Mouse (Mus musculus): ENCODE data around the gene Hsd11b2. TPM values are rescaled to one million over a fixed set of nuclear protein-coding genes. Genes with fewer than 3 reads are reported as not detected.
"Not testable (repeated sequence)": the region's sequence is repeated elsewhere in the genome, so short reads cannot be mapped to it uniquely, and the experiment has no call there.

Hsd11b2 gene
- polyA plus RNA-seq, 1 experiment from 2014 or later = 6.7 TPM

DNA sequence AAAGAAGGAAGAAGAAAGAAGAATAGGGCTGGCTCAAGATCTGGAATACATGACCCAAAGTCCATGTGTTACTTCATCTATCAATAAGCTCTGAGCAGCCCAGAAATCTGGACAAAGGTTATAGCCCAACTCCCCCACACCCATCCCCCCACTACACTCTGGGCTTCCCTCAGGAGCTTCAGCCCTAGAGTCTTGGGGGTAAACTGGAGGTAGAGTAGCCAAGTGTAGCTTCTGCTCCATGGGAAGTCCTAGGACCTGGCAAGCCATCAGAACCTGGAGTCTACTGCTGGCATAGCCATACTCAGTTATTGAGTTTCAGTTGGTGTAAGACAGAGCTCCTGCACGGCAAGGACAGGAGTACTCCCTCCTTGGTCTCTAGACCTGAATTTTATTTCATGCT lies 31.0 kb downstream of the Hsd11b2 start:
- Histone ChIP-seq H3K27ac (no peak overlapping the region), H3K4me1 (peaks cover 29% of the 10 kb centered on the region), H3K9me3 (replicated peaks) (no peaks in the 10 kb centered on the region), H3K4me2 (no peak overlapping the region), H3K4me3 (no peak overlapping the region), H3K27me3 (replicated peaks) (no peaks in the 10 kb centered on the region), H3K9ac (no peak overlapping the region), H3K36me3 (no peaks in the 10 kb centered on the region)
- WGBS (ENCODE audit: insufficient replicate concordance) = 89% methylated on average over 1 of the region's 1 CpGs
- no peak for ATAC-seq

DNA sequence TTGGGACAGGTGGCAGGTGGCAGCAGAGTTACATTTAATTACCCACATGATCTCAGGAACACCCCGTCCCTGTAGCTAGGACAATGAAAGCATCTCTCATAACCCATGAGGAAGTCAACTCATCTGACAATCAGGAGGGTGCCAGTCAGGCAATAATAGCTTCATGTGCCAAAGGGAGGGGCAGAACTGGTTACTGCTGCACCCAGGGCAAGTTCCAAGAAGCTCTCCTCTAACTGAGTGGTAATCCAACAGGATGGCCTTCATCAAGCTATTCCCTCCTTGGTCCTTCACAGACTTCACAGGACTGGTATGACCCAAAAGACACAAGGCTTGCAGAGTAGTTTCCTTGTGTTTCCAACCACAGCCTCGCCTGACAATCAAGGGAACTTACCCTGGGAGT lies 31.5 kb downstream of the Hsd11b2 start:
- Histone ChIP-seq H3K9me3 (replicated peaks) (no peaks in the 10 kb centered on the region), H3K27me3 (replicated peaks) (no peaks in the 10 kb centered on the region), H3K9ac (no peak overlapping the region), H3K4me3 (no peak overlapping the region), H3K4me1 (peaks cover 23% of the 10 kb centered on the region), H3K27ac (no peak overlapping the region), H3K36me3 (no peaks in the 10 kb centered on the region), H3K4me2 (no peak overlapping the region)
- WGBS (ENCODE audit: insufficient replicate concordance) = 66% methylated on average over 2 of the region's 2 CpGs
- ATAC-seq = no peak

DNA sequence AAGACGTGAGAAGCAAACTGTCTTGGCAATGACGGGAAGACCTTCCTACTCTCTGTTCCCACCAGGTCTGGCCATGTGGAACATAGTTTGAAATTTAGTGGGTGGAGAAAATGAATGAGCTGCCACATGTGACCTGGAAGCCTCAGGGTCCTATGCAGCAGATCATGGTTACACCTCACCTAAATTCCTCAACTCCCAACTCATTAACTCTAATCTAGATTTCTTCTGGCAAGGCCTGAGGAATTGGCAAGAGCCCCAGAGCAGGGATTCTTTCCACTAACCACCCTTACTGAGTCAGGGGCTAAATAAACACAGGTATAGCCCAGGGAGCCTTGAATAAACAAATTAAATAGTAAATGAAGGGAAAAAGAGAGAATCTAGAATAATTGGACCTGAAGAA lies 33.5 kb downstream of the Hsd11b2 start:
- peaks cover 4% of the 10 kb centered on the region; the same call in 1 of the 2 replicates for H3K4me1 ChIP-seq
- H3K36me3 ChIP-seq = no peaks in the 10 kb centered on the region
- H3K4me3 ChIP-seq = no peak overlapping the region
- WGBS (ENCODE audit: insufficient replicate concordance) = 78% methylated on average over 2 of the region's 2 CpGs
- H3K4me2 ChIP-seq = no peak overlapping the region
- no peak for ATAC-seq
- no peaks in the 10 kb centered on the region for H3K9me3 ChIP-seq (replicated peaks)
- no peak overlapping the region for H3K27ac ChIP-seq
- H3K9ac ChIP-seq = no peak overlapping the region
- H3K27me3 ChIP-seq (replicated peaks) = no peaks in the 10 kb centered on the region

DNA sequence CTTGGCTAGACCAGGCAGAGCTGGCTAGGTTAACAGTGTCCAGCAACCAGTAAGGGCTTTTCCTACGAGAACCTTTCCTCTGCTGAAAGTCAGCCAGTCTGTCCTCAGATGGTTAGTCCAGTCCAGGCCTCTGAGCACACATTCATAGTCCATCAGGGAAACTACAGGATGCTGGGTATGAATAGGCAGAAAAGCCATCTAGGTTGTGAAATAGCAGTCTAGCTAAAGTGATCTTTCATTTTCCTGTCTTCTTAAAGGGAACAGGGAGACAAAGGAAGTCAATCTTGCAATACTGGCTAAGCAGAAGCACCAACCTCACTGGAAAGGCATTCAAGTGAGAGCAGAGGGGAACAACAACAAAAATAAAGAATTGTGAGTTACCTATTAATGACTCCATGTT lies 34.3 kb downstream of the Hsd11b2 start:
- Histone ChIP-seq H3K4me3 (no peak overlapping the region), H3K9me3 (replicated peaks) (no peaks in the 10 kb centered on the region), H3K4me1 (no peaks in the 10 kb centered on the region), H3K36me3 (peaks cover 2% of the 10 kb centered on the region), H3K27ac (no peak overlapping the region), H3K4me2 (no peak overlapping the region), H3K9ac (no peak overlapping the region), H3K27me3 (replicated peaks) (no peaks in the 10 kb centered on the region)
- no peak for ATAC-seq
- WGBS (ENCODE audit: insufficient replicate concordance) = 74% methylated on average over 1 of the region's 1 CpGs

DNA sequence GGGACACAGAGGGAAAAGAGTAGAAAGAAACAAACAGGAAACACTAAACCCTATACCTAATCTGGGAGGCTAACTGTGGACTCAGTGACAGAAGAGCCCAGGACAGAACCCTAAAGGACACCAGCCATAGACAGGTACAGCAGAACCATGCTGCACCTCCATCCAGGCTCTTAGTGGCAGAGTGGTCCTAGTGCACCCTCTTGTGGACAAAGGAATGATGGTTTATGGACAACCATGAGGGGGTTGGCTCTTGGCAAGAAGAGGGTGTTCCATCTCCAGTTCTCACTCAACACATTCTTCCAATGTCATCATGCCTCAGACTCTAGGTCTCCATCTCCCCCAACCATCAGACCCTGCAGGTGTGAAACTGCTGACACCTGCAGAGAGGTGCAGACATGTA lies 35.5 kb downstream of the Hsd11b2 start:
- Histone ChIP-seq H3K36me3 (peaks cover 11% of the 10 kb centered on the region), H3K9me3 (replicated peaks) (no peaks in the 10 kb centered on the region), H3K9ac (no peak overlapping the region), H3K4me2 (no peak overlapping the region), H3K4me1 (no peaks in the 10 kb centered on the region), H3K27me3 (replicated peaks) (no peaks in the 10 kb centered on the region), H3K4me3 (no peak overlapping the region), H3K27ac (no peak overlapping the region)
- peak; percentile 78 for ATAC-seq

DNA sequence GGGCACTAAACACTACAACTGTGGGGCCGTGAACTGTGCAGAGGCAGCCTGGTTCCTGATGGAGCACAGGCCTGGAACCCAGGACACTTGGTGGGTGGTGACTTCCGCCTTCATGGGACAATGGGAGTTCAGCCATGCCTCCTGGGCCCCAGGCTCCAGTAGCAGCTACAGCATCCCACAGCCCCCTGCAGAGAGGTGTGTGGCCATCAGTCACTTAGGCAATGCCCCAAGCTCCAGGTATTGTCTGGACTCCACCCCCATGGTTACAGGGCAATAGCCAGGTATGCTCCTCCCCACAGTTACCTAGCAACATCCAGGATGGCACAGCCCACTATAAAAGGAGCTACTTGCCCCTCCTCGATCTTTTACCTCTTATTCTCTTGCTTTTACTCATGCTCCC lies 36.7 kb downstream of the Hsd11b2 start:
- Histone ChIP-seq H3K4me3 (no peak overlapping the region), H3K9ac (no peak overlapping the region), H3K27me3 (replicated peaks) (no peaks in the 10 kb centered on the region), H3K4me2 (no peak overlapping the region), H3K4me1 (no peaks in the 10 kb centered on the region), H3K36me3 (peaks cover 23% of the 10 kb centered on the region), H3K9me3 (replicated peaks) (no peaks in the 10 kb centered on the region), H3K27ac (no peak overlapping the region)
- WGBS (ENCODE audit: insufficient replicate concordance) = 80% methylated on average over 3 of the region's 3 CpGs
- no peak for ATAC-seq

DNA sequence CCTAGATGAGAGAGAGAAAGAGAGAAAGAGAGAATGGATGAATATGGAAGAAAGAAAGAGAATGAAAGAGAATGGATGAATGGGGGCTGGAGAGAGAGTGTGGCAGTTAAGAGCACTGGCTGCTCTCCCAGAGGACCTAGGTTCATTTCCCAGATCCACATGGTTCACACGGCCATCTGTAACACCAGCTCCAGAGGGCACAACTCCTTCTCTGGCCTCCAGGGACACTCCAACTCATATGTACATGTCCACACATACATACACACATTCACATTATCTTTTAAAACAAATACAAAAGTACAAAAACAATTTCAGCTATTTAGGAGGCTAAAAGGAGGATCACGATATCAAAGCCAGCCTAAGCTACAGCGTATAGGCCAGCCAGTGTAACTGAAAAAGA lies 44.3 kb downstream of the Hsd11b2 start:
- no peak overlapping the region for H3K9ac ChIP-seq
- peaks cover 51% of the 10 kb centered on the region for H3K4me1 ChIP-seq
- H3K27me3 ChIP-seq (replicated peaks) = no peaks in the 10 kb centered on the region; the same call in 1 of the 2 replicates
- H3K4me2 ChIP-seq = no peak overlapping the region
- peaks cover 33% of the 10 kb centered on the region for H3K36me3 ChIP-seq
- no peak for ATAC-seq
- 81% methylated on average over 3 of the region's 3 CpGs for WGBS (ENCODE audit: insufficient replicate concordance)
- H3K9me3 ChIP-seq (replicated peaks) = no peaks in the 10 kb centered on the region
- 0 out of 2 replicates have a peak overlapping the region, but pooled peaks have one; percentile 34 for H3K27ac ChIP-seq
- H3K4me3 ChIP-seq = no peak overlapping the region

DNA sequence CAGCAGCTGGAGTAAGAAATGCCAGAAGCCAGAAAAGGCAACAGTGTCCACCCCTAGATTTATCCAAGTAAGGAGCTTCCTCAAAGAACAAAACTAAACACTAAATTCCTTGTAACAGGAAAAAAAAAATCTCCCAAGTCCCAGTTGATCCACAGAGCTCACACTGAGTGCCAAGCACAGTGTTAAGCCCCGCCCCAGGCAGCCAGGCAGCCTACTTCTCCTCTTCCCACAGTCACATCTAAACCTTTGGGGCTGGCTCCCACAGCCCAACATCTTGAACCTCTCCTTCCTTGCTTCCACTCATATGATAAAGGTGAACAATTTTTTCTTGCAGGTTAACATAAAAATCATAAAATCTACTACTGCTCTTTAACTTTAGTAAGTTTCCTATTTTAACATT lies 45.3 kb downstream of the Hsd11b2 start:
- ATAC-seq = no peak
- Histone ChIP-seq H3K27ac (no peak overlapping the region), H3K4me1 (peaks cover 51% of the 10 kb centered on the region), H3K9me3 (replicated peaks) (no peaks in the 10 kb centered on the region), H3K27me3 (replicated peaks) (no peaks in the 10 kb centered on the region; the same call in 1 of the 2 replicates), H3K4me2 (peak overlapping the region; percentile 9; the same call in 1 of the 2 replicates), H3K36me3 (peaks cover 26% of the 10 kb centered on the region), H3K9ac (no peak overlapping the region), H3K4me3 (no peak overlapping the region)
- WGBS (ENCODE audit: insufficient replicate concordance) = 79% methylated on average over 1 of the region's 1 CpGs

DNA sequence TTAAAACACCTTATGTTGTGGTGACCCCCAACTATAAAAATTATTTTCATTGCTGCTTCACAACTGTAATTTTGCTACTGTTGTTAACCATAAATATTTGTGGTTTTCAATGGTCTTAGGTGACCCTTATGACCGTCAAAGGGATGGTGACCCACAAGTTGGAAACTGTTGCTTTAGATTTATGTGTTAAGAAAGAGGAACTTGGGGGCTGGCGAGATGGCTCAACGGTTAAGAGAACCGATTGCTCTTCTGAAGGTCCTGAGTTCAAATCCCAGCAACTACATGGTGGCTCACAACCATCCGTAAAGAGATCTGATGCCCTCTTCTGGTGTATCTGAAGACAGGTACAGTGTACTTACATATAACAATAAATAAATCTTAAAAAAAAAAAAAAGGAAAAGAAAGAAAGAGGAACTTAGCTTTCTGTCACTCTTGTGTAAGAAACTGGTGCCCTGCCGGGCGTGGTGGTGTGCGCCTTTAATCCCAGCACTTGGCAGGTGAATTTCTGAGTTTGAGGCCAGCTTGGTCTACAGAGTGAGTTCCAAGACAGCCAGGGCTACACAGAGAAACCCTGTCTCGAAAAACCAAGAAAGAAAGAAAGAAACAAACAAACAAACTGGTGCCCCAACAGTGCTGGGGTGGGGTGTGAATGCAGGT lies 46.1 kb downstream of the Hsd11b2 start:
- H3K4me2 ChIP-seq = peak overlapping the region; percentile 87
- peaks cover 18% of the 10 kb centered on the region for H3K36me3 ChIP-seq
- H3K9ac ChIP-seq = peak overlapping the region; percentile 95
- WGBS (ENCODE audit: insufficient replicate concordance) = 38% methylated on average over 9 of the region's 9 CpGs
- H3K4me3 ChIP-seq = peak overlapping the region; percentile 83
- not testable (repeated sequence) for H3K9me3 ChIP-seq (replicated peaks); ATAC-seq; H3K27me3 ChIP-seq (replicated peaks)
- peaks cover 51% of the 10 kb centered on the region for H3K4me1 ChIP-seq
- H3K27ac ChIP-seq = peak overlapping the region; percentile 86

DNA sequence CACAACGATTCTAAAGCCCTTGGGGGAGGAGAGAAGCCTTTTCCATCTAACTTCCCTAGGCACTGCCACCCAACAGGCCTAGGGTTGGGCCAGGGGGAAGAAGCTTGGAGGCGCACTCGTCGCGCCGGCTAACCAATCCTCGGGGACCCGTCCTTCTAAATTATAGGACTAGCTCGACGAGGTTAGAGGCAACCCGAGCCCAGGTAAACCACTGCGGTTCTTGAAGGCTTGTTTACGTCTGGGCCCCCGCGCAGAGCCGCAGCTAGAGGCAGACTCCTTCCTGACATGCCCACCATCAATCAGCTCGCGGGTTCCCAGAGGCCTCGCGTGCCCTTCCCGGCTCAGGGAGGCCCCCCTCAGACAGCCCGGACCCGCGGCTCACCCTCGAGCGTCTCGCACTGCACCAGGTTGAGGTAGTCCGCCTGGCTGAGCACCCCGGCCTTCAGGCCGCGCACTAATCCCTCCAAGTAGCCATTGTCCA lies 46.9 kb downstream of the Hsd11b2 start:
- WGBS (ENCODE audit: insufficient replicate concordance) = 1% methylated on average over 31 of the region's 31 CpGs
- Histone ChIP-seq H3K27ac (peak overlapping the region; percentile 86), H3K36me3 (peaks cover 13% of the 10 kb centered on the region), H3K9ac (peak overlapping the region; percentile 95), H3K4me1 (peaks cover 51% of the 10 kb centered on the region), H3K9me3 (replicated peaks) (no peaks in the 10 kb centered on the region), H3K4me2 (peak overlapping the region; percentile 87), H3K4me3 (peak overlapping the region; percentile 83), H3K27me3 (replicated peaks) (no peaks in the 10 kb centered on the region; the same call in 1 of the 2 replicates)
- peak; percentile 60 for ATAC-seq

DNA sequence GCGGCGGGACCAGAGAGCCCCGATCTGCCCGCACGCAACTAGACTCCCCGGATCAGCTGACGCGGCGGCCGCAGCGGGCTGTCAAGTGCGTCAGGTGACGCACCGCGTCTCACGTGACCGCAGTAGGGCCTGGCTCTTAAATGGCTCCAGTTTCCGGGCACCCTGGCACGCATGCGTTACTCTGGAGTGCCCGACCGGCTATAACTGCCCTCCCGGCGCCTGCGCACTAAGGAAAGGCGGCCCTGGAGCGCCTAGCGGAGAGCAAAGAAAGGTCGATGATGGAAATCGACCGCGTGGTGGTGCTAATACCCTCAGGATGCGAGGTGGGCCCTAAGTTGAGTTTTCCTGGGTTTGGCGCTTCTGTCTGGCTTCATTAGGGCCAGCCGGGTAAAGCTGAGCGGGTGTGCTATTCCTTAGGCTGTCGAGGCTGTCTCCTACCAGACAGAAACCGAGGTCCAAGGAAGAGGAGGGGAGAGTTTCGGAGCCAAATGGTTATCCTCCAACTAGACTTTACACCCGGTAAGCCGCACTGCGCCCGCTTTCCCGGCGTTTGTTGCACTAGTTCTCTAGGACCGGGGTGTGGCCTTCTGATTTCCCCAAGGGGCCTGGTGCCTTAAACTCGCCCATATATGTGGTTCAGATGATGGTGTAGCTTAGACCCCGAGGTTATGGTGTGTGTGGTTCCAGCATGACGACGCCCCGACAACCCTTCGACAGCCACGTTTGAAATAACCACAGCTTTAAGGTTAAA lies 47.6 kb downstream of the Hsd11b2 start, which contains the start of gene Atp6v0d1:
Gene Atp6v0d1, minus strand, starts transcription at position 96 of the 751 bp plus-strand sequence.
- peak within 1 kb of the TSS; percentile 95 for H3K9ac ChIP-seq
- ATAC-seq = peak; percentile 99
- H3K4me1 ChIP-seq = peaks cover 51% of the 10 kb centered on the region
- WGBS (ENCODE audit: insufficient replicate concordance) = 3% methylated on average over 53 of the region's 53 CpGs
- H3K4me2 ChIP-seq = peak within 1 kb of the TSS; percentile 87
- no peaks in the 10 kb centered on the region; the same call in 1 of the 2 replicates for H3K27me3 ChIP-seq (replicated peaks)
- H3K27ac ChIP-seq = peak within 1 kb of the TSS; percentile 86
- H3K36me3 ChIP-seq = peaks cover 13% of the 10 kb centered on the region
- H3K4me3 ChIP-seq = peak within 1 kb of the TSS; percentile 83
- H3K9me3 ChIP-seq (replicated peaks) = no peaks in the 10 kb centered on the region
